Mouse (Mus musculus): Measurements from ENCODE around the gene Olfr750. TPM values are rescaled to one million over a fixed set of nuclear protein-coding genes. Genes with fewer than 3 reads are reported as not detected.
A peak's percentile ranks its signal among the peaks of the same experiment; 100 is the strongest.

Gene Olfr750
- not detected in 2 replicates for polyA plus RNA-seq (2014; fragmentation: Nextera tagmentation; extraction: Ambion mirVana)

DNA sequence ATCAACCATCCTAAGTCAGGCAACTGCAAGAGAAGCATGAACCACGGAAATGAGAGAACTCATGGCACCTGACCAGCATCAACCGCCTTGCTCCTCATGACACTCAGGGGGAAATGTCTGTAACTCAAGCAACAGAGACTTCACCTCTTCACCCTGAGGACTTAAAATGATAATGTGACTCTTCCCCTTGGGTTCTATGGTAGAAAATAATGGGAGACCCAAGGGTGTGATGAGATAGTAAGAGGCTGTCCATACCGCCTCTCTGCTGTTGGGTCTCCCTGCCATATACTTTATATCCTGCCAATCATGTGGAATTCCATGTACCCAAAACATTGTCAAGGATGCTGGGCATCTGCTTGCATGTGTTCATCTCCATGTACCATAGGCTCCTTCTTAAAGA, at the start of gene Olfr750:
TSS of gene Olfr750 (minus strand) at position 101 of the 400 bp plus-strand sequence.
- H3K27me3 ChIP-seq (ENCODE audit: control insufficient read depth, insufficient read depth, low read length), result no peaks in the 10 kb centered on the region
- H3K4me1 ChIP-seq (ENCODE audit: control insufficient read depth in 2 of 2, insufficient read depth in 2 of 2, low read length in 2 of 2), result no peaks in the 10 kb centered on the region
- no peaks in the 10 kb centered on the region for H3K36me3 ChIP-seq (ENCODE audit: control insufficient read depth, insufficient read depth, low read length)
- no peak within 1 kb of the TSS for H3K4me3 ChIP-seq (ENCODE audit: control insufficient read depth in 1 of 2, insufficient read depth in 1 of 2, low read depth in 1 of 2, low read length in 2 of 2)
- H3K27ac ChIP-seq (replicated peaks in 1 of 2; ENCODE audit: control insufficient read depth in 1 of 2, insufficient read depth in 1 of 2, low read depth in 2 of 2, low read length in 2 of 2), result no peak within 1 kb of the TSS
- H3K9me3 ChIP-seq (ENCODE audit: control insufficient read depth, low read length), result no peaks in the 10 kb centered on the region
- H3K4me2 ChIP-seq (ENCODE audit: low read length), result no peak within 1 kb of the TSS
- ATAC-seq (ENCODE audit: insufficient number of reproducible peaks, insufficient read depth, low FRiP score, low read depth), result no peak
- 79% methylated on average over 3 of the region's 3 CpGs for WGBS
- H3K9ac ChIP-seq (ENCODE audit: low read length), result no peak within 1 kb of the TSS

DNA sequence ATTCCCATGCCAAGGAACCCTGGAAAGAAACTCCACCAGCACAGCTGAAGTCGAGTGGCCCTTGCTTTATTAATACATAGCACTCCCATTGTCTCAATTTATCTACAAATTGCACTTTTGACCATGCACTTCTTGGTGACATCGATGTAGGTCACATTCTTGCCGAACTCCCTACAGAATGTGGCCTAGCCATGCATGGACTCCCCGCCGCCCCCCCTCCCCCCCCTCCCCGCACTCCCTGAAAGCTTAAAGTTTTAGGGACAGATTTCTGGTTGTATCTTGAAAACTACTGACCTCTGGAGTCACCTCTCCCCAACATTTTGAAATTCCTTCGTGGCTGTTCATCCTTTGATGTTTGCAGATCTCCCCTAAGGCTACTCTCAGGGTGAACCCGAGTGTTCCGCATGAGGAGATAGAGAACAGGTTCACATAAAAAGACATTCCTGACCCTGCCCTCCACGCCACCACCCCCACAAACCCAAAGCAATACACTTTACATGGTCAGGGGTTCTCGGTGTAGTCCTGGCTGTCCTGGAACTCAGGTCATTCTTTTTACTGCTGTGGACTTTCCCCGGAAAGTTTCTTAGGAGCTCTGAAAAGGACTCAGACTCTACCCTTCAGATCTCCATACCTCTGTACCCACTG, 39.8 kb upstream of the Olfr750 start, which contains the start of gene Eddm3b:
TSS of gene Eddm3b (plus strand) at position 511 of the 645 bp plus-strand sequence.
- no peak within 1 kb of the TSS for H3K9ac ChIP-seq (ENCODE audit: low read length)
- H3K9me3 ChIP-seq (ENCODE audit: control insufficient read depth, low read length), result peaks cover 2% of the 10 kb centered on the region; the same call in 1 of the 2 replicates
- peaks cover 2 to 11% of the 10 kb centered on the region in 2 experiments; a peak in 3 of 4 replicates for H3K4me1 ChIP-seq (ENCODE audit: control insufficient read depth in 2 of 2, insufficient read depth in 2 of 2, low read length in 2 of 2)
- H3K36me3 ChIP-seq (ENCODE audit: control insufficient read depth, insufficient read depth, low read length), result no peaks in the 10 kb centered on the region
- H3K27ac ChIP-seq (replicated peaks in 1 of 2; ENCODE audit: control insufficient read depth in 1 of 2, insufficient read depth in 1 of 2, low read depth in 2 of 2, low read length in 2 of 2), result no peak within 1 kb of the TSS
- H3K27me3 ChIP-seq (ENCODE audit: control insufficient read depth, insufficient read depth, low read length), result no peaks in the 10 kb centered on the region
- H3K4me2 ChIP-seq (ENCODE audit: low read length), result peak within 1 kb of the TSS; percentile 20; the same call in 1 of the 2 replicates
- no peak for ATAC-seq (ENCODE audit: insufficient number of reproducible peaks, insufficient read depth, low FRiP score, low read depth)
- WGBS, result 51% methylated on average over 12 of the region's 12 CpGs
- no peak within 1 kb of the TSS for H3K4me3 ChIP-seq (ENCODE audit: control insufficient read depth in 1 of 2, insufficient read depth in 1 of 2, low read depth in 1 of 2, low read length in 2 of 2)

DNA sequence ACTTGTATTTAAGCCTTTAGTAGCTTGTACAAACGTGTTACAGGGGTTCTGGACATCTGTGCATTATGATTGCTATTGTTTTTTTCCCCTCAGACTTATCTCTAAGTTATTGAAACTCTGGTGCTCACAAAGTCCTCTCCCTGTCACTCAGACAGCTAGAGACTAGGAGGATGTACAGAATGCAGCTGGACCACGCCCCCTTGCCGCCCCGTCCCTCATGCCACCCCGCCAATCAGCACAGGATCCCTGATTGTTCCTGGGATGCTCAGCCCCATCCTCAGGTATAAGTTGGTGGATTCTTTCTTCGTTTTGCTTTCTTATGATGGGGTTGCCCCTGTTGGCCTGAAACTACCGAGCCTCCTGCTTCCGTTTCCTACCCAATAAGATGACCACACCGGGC, 39.2 kb upstream of the Olfr750 start:
- Histone ChIP-seq H3K4me2 (ENCODE audit: low read length) (peak overlapping the region; percentile 20; the same call in 1 of the 2 replicates), H3K27me3 (ENCODE audit: control insufficient read depth, insufficient read depth, low read length) (no peaks in the 10 kb centered on the region)

DNA sequence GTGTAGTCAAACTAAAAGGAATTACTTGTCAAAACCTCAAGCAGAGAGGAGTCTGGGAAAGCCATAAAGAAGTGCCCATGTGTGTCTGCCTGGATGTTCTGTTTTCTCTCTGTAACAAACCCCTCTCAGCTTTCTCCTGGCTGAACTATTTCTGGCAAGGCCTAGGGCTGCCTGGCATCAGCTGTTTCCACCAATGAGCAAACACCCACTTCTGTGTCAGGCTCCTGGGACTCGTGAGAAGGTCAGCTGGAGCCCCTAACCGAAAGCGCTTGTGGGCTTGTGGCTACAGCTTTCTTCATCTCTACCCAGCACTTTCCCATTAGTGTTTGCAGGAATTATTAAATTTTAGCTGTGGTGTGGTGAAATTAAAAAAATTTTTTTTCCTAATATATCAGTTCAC, 37.7 kb upstream of the Olfr750 start:
- Histone ChIP-seq H3K27me3 (ENCODE audit: control insufficient read depth, insufficient read depth, low read length) (no peaks in the 10 kb centered on the region), H3K9me3 (ENCODE audit: control insufficient read depth, low read length) (no peaks in the 10 kb centered on the region), H3K4me3 (ENCODE audit: control insufficient read depth in 1 of 2, insufficient read depth in 1 of 2, low read depth in 1 of 2, low read length in 2 of 2) (no peak overlapping the region), H3K4me1 (ENCODE audit: control insufficient read depth in 2 of 2, insufficient read depth in 2 of 2, low read length in 2 of 2) (peaks cover 2 to 11% of the 10 kb centered on the region in 2 experiments; a peak in 3 of 4 replicates), H3K4me2 (ENCODE audit: low read length) (peak overlapping the region; percentile 23; the same call in 1 of the 2 replicates), H3K9ac (ENCODE audit: low read length) (no peak overlapping the region), H3K27ac (replicated peaks in 1 of 2; ENCODE audit: control insufficient read depth in 1 of 2, insufficient read depth in 1 of 2, low read depth in 2 of 2, low read length in 2 of 2) (peak overlapping the region; percentile 21 to 37; a peak in 3 of 4 replicates), H3K36me3 (ENCODE audit: control insufficient read depth, insufficient read depth, low read length) (no peaks in the 10 kb centered on the region)
- WGBS, result 25% methylated on average over 3 of the region's 3 CpGs
- ATAC-seq (ENCODE audit: insufficient number of reproducible peaks, insufficient read depth, low FRiP score, low read depth), result peak; percentile 73

More for the DNA sequence above, 39.2 kb upstream of the Olfr750 start:
- no peak overlapping the region for H3K27ac ChIP-seq (replicated peaks in 1 of 2; ENCODE audit: control insufficient read depth in 1 of 2, insufficient read depth in 1 of 2, low read depth in 2 of 2, low read length in 2 of 2)
- H3K4me3 ChIP-seq (ENCODE audit: control insufficient read depth in 1 of 2, insufficient read depth in 1 of 2, low read depth in 1 of 2, low read length in 2 of 2), result no peak overlapping the region
- H3K9me3 ChIP-seq (ENCODE audit: control insufficient read depth, low read length), result no peaks in the 10 kb centered on the region
- 37% methylated on average over 9 of the region's 9 CpGs for WGBS
- ATAC-seq (ENCODE audit: insufficient number of reproducible peaks, insufficient read depth, low FRiP score, low read depth), result no peak
- no peak overlapping the region for H3K9ac ChIP-seq (ENCODE audit: low read length)
- H3K4me1 ChIP-seq (ENCODE audit: control insufficient read depth in 2 of 2, insufficient read depth in 2 of 2, low read length in 2 of 2), result peaks cover 2 to 11% of the 10 kb centered on the region in 2 experiments; a peak in 3 of 4 replicates
- no peaks in the 10 kb centered on the region for H3K36me3 ChIP-seq (ENCODE audit: control insufficient read depth, insufficient read depth, low read length)

DNA sequence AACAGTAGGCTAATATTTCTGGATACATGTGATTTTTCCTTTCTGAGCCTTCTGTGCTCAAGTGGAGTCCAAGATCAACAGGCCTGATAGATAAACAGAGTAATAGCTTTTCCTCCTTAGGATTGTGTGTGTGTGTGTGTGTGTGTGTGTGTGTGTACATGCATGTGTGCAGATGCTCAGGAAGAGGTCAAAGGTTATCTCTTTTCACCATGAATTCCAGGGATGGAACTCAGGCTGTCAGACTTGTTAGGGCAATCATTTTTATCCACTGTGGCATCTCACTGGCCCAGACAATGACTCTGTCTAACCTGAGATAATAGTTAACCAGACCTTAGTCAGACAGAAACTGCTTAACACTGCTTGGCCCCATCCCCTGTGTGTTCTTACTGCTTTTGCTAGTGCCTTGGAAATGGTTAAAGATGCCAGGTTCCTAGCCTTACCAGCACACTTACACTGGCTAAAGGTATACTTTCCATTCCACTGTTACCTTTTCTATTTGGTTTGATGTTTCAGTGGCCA, 32.3 kb upstream of the Olfr750 start:
- no peak overlapping the region for H3K4me3 ChIP-seq (ENCODE audit: control insufficient read depth in 1 of 2, insufficient read depth in 1 of 2, low read depth in 1 of 2, low read length in 2 of 2)
- H3K36me3 ChIP-seq (ENCODE audit: control insufficient read depth, insufficient read depth, low read length), result peaks cover 2% of the 10 kb centered on the region; the same call in 1 of the 2 replicates
- H3K27ac ChIP-seq (replicated peaks in 1 of 2; ENCODE audit: control insufficient read depth in 1 of 2, insufficient read depth in 1 of 2, low read depth in 2 of 2, low read length in 2 of 2), result no peak overlapping the region
- no peak for ATAC-seq (ENCODE audit: insufficient number of reproducible peaks, insufficient read depth, low FRiP score, low read depth)
- H3K27me3 ChIP-seq (ENCODE audit: control insufficient read depth, insufficient read depth, low read length), result no peaks in the 10 kb centered on the region
- H3K4me1 ChIP-seq (ENCODE audit: control insufficient read depth in 2 of 2, insufficient read depth in 2 of 2, low read length in 2 of 2), result peaks cover 0 to 1% of the 10 kb centered on the region in 2 experiments; a peak in 1 of 4 replicates
- no peak overlapping the region for H3K4me2 ChIP-seq (ENCODE audit: low read length)
- H3K9me3 ChIP-seq (ENCODE audit: control insufficient read depth, low read length), result no peaks in the 10 kb centered on the region
- no peak overlapping the region for H3K9ac ChIP-seq (ENCODE audit: low read length)

DNA sequence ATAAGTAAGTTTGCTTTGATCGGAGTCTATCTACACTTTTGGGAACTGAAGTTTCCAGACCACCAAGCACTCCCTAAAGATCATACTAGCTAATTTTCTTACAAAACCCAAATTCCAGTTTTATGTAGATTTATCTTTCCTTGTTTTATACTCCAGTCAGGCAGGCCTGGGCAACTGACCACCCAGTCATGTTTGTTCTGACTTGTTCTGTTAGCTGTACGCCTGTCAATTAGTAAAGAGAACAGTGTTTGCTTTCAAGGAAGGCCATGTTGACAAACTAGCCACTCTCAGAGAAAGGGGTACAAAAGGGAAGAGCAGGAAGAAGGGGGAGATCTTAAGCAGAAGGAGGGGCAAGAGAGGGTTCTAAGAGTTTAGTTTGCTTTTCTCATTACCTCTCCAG, 30.1 kb upstream of the Olfr750 start:
- Histone ChIP-seq H3K27ac (replicated peaks in 1 of 2; ENCODE audit: control insufficient read depth in 1 of 2, insufficient read depth in 1 of 2, low read depth in 2 of 2, low read length in 2 of 2) (no peak overlapping the region), H3K4me2 (ENCODE audit: low read length) (no peak overlapping the region), H3K36me3 (ENCODE audit: control insufficient read depth, insufficient read depth, low read length) (peaks cover 2% of the 10 kb centered on the region; the same call in 1 of the 2 replicates), H3K27me3 (ENCODE audit: control insufficient read depth, insufficient read depth, low read length) (no peaks in the 10 kb centered on the region), H3K4me1 (ENCODE audit: control insufficient read depth in 2 of 2, insufficient read depth in 2 of 2, low read length in 2 of 2) (no peaks in the 10 kb centered on the region), H3K4me3 (ENCODE audit: control insufficient read depth in 1 of 2, insufficient read depth in 1 of 2, low read depth in 1 of 2, low read length in 2 of 2) (no peak overlapping the region), H3K9me3 (ENCODE audit: control insufficient read depth, low read length) (no peaks in the 10 kb centered on the region), H3K9ac (ENCODE audit: low read length) (no peak overlapping the region)
- no peak for ATAC-seq (ENCODE audit: insufficient number of reproducible peaks, insufficient read depth, low FRiP score, low read depth)
- 89% methylated on average over 2 of the region's 2 CpGs for WGBS

DNA sequence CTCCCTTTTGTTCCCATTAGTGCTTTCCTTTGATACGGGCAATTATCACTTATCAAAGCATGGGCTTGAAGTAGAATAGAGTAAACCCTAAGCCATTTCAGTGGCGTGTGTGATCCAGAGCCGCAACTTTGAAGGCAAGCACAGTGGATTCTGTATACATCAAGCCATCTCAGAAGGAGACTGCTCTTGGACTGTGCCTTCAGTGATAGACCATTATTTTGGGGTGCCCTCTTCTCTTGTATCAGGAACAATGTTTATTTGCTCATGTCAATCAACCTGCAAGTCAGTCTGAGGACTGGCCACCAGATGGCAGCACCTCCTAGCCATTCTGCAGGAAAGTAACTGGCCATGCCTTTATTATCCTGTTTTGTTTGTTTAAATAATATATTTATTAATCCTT, 29.0 kb upstream of the Olfr750 start:
- WGBS, result 51% methylated on average over 3 of the region's 3 CpGs
- no peaks in the 10 kb centered on the region for H3K27me3 ChIP-seq (ENCODE audit: control insufficient read depth, insufficient read depth, low read length)

More for the DNA sequence above, 29.0 kb upstream of the Olfr750 start:
- Histone ChIP-seq H3K9me3 (ENCODE audit: control insufficient read depth, low read length) (no peaks in the 10 kb centered on the region), H3K36me3 (ENCODE audit: control insufficient read depth, insufficient read depth, low read length) (peaks cover 2% of the 10 kb centered on the region; the same call in 1 of the 2 replicates), H3K4me1 (ENCODE audit: control insufficient read depth in 2 of 2, insufficient read depth in 2 of 2, low read length in 2 of 2) (no peaks in the 10 kb centered on the region), H3K9ac (ENCODE audit: low read length) (no peak overlapping the region), H3K27ac (replicated peaks in 1 of 2; ENCODE audit: control insufficient read depth in 1 of 2, insufficient read depth in 1 of 2, low read depth in 2 of 2, low read length in 2 of 2) (no peak overlapping the region), H3K4me3 (ENCODE audit: control insufficient read depth in 1 of 2, insufficient read depth in 1 of 2, low read depth in 1 of 2, low read length in 2 of 2) (no peak overlapping the region), H3K4me2 (ENCODE audit: low read length) (no peak overlapping the region)
- no peak for ATAC-seq (ENCODE audit: insufficient number of reproducible peaks, insufficient read depth, low FRiP score, low read depth)

All from heart, embryonic 14.5 days (tissue).